Mouse (Mus musculus) spleen, adult 2 months (tissue): ENCODE measurements around the gene Mpv17. TPM values are rescaled to one million over a fixed set of nuclear protein-coding genes. Genes with fewer than 3 reads are reported as not detected.

ENCODE experiments used
- DNase-seq, 2 experiments: peaks; one replicate each; pipeline versions ENCODE4 v3.0.0 to v3.0.0-alpha.2; 2012 to 2021; ENCODE audit warnings: low spot score in 2 of 2, low read depth in 1 of 2
- H3K27ac ChIP-seq: fragments of 200-500 bp; 2 replicates; pipeline ENCODE4 v1.5.1; 2012; ENCODE audit warnings: low read length, inconsistent platforms; ENCODE audit not compliant: insufficient read depth
- H3K27me3 ChIP-seq: fragments of 200-500 bp; 2 replicates; pipeline ENCODE4 v1.6.1; 2012; ENCODE audit warnings: mild to moderate bottlenecking, moderate library complexity, low read length, inconsistent platforms; ENCODE audit not compliant: control insufficient read depth, insufficient read depth
- H3K36me3 ChIP-seq: fragments of 200-500 bp; 2 replicates; pipeline ENCODE4 v1.6.1; 2012; ENCODE audit warnings: mild to moderate bottlenecking, low read length, inconsistent platforms; ENCODE audit not compliant: control insufficient read depth, insufficient read depth
- H3K4me1 ChIP-seq: fragments of 200-500 bp; 2 replicates; pipeline ENCODE4 v1.6.1; 2011; ENCODE audit warnings: inconsistent platforms; ENCODE audit not compliant: control insufficient read depth, insufficient read depth, insufficient read length
- H3K4me3 ChIP-seq: fragments of 200-500 bp; 2 replicates; pipeline ENCODE4 v1.5.1; 2011; ENCODE audit warnings: mild to moderate bottlenecking, inconsistent platforms; ENCODE audit not compliant: insufficient read depth, insufficient read length; ENCODE audit errors: extremely low read depth
- CTCF ChIP-seq: fragments of 200-500 bp; IDR thresholded peaks from 2 replicates; pipeline ENCODE4 v1.5.1; 2011; ENCODE audit warnings: mild to moderate bottlenecking, inconsistent platforms; ENCODE audit not compliant: insufficient read depth, insufficient read length, insufficient replicate concordance; ENCODE audit errors: extremely low read depth
- POLR2A ChIP-seq: fragments of 200-500 bp; IDR thresholded peaks from 2 replicates; pipeline ENCODE4 v1.6.1; 2011; ENCODE audit warnings: low read depth, low read length, inconsistent platforms
- WGBS: fragments of 180-500 bp; shearing (Covaris S2); methylation state at CpG from one replicate; pipeline ENCODE4 v1.1.7; 2018; 5-methylcytosine and 5-hydroxymethylcytosine counted together
- polyA plus RNA-seq: library from polyadenylated mRNA; depleted of rRNA; stranded (reverse); fragments of >200 nt; gene quantifications from 2 replicates; pipeline ENCODE4 v1.2.3, GENCODE M21; 2012; rRNA removed

Gene Mpv17
- polyA plus RNA-seq: 32.0 and 34.9 TPM in 2 replicates

- Histone ChIP-seq H3K36me3 (peaks cover 20% of the 10 kb centered on the region), H3K27ac (peak within 1 kb of the TSS; percentile 64), H3K27me3 (no peaks in the 10 kb centered on the region), H3K4me1 (peaks cover 4% of the 10 kb centered on the region; the same call in 1 of the 2 replicates), H3K4me3 (peak within 1 kb of the TSS; percentile 90)
- under 1% methylated on average over 19 of the region's 19 CpGs for WGBS
- TF ChIP-seq POLR2A (peak; percentile 57), CTCF (no peak)
- DNase-seq: peak; percentile 55 to 72
These were observed at the start of gene Mpv17 for GRCm38 (mm10) chr5:31154152-31154553. TSS of gene Mpv17 (minus strand) at chr5:31154251.

- no peak for TF ChIP-seq CTCF
- TF ChIP-seq POLR2A: no peak
- 93% methylated on average over 7 of the region's 7 CpGs for WGBS
- no peak for DNase-seq
- 0 out of 2 replicates have a peak overlapping the region, but pooled peaks have one; percentile 73 for H3K27ac ChIP-seq
- no peaks in the 10 kb centered on the region for H3K27me3 ChIP-seq
- H3K36me3 ChIP-seq: peaks cover 45% of the 10 kb centered on the region
- peaks cover 11% of the 10 kb centered on the region for H3K4me1 ChIP-seq
- H3K4me3 ChIP-seq: no peak overlapping the region
These were observed 48.9 kb upstream of the Mpv17 start for GRCm38 (mm10) chr5:31202933-31203332.

- 2% methylated on average over 52 of the region's 53 CpGs for WGBS
- H3K27me3 ChIP-seq: no peaks in the 10 kb centered on the region
- DNase-seq: peak; percentile 93 to 97
- H3K36me3 ChIP-seq: peaks cover 49% of the 10 kb centered on the region
- peak within 1 kb of the TSS; percentile 67 for H3K4me3 ChIP-seq
- H3K4me1 ChIP-seq: peaks cover 11% of the 10 kb centered on the region
- TF ChIP-seq POLR2A: peak; percentile 91
- no peak for TF ChIP-seq CTCF
- H3K27ac ChIP-seq: peak within 1 kb of the TSS; percentile 73
These were observed 47.9 kb upstream of the Mpv17 start, which contains the start of gene Zfp513 for GRCm38 (mm10) chr5:31201742-31202590. TSS of gene Zfp513 (minus strand) at chr5:31202303.

- WGBS: 3% methylated on average over 13 of the region's 13 CpGs
- Histone ChIP-seq H3K4me3 (peak overlapping the region; percentile 67), H3K27me3 (no peaks in the 10 kb centered on the region), H3K36me3 (peaks cover 53% of the 10 kb centered on the region), H3K4me1 (peaks cover 11% of the 10 kb centered on the region), H3K27ac (peak overlapping the region; percentile 72)
- DNase-seq: no peak
- TF ChIP-seq POLR2A (no peak), CTCF (no peak)
These were observed 47.1 kb upstream of the Mpv17 start for GRCm38 (mm10) chr5:31201042-31201741.

- H3K36me3 ChIP-seq: peaks cover 54% of the 10 kb centered on the region
- DNase-seq: no peak
- H3K27ac ChIP-seq: no peak overlapping the region
- H3K4me1 ChIP-seq: peaks cover 11% of the 10 kb centered on the region
- H3K4me3 ChIP-seq: no peak overlapping the region
- 90% methylated on average over 27 of the region's 27 CpGs for WGBS
- H3K27me3 ChIP-seq: no peaks in the 10 kb centered on the region
- TF ChIP-seq CTCF (no peak), POLR2A (no peak)
These were observed 46.3 kb upstream of the Mpv17 start for GRCm38 (mm10) chr5:31200327-31200768.

- Histone ChIP-seq H3K27me3 (no peaks in the 10 kb centered on the region), H3K4me3 (no peak overlapping the region), H3K4me1 (peaks cover 11% of the 10 kb centered on the region), H3K36me3 (peaks cover 56% of the 10 kb centered on the region), H3K27ac (no peak overlapping the region)
- 87% methylated on average over 9 of the region's 9 CpGs for WGBS
- TF ChIP-seq CTCF (no peak), POLR2A (no peak)
- no peak for DNase-seq
These were observed 45.8 kb upstream of the Mpv17 start for GRCm38 (mm10) chr5:31199893-31200292.

- Histone ChIP-seq H3K27ac (no peak overlapping the region), H3K27me3 (no peaks in the 10 kb centered on the region), H3K4me1 (peaks cover 11% of the 10 kb centered on the region), H3K4me3 (no peak overlapping the region), H3K36me3 (peaks cover 56% of the 10 kb centered on the region)
- no peak for DNase-seq
- TF ChIP-seq POLR2A (no peak), CTCF (no peak)
- 95% methylated on average over 19 of the region's 19 CpGs for WGBS
These were observed 45.4 kb upstream of the Mpv17 start for GRCm38 (mm10) chr5:31199321-31199892.
